Mouse (Mus musculus): Measurements from ENCODE around the gene Habp2.

DNA sequence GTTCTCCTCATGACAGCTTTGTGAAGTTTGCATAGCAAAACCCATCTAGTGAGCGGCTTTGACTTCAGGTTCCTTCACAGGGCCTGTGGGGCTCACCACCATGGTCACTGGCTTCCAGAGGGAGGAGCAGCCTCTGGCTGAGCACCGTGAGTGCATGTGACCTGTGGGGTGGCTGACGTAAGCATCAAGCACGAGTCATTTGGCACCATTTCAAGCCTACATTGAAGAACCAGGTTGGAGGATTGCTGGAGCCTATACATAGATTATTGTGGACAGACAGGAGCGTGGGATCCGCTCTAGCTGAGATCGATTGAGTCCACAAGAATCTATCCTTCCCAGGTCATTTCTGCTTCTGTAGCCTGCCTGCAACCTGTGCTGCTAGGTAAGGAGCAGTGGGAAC lies at the start of gene Habp2:
- TF ChIP-seq POLR2A (IDR thresholded peaks at IDR 0.05; ENCODE audit: borderline replicate concordance, extremely low read depth, low read depth, low read length) (no peak), CTCF (IDR thresholded peaks at IDR 0.05; ENCODE audit: insufficient read depth, low read length) (no peak)
